Mouse (Mus musculus) right cerebral cortex, adult 18-20 months (tissue): ENCODE data around the gene Acy3.

Experiments
- DNase-seq: peaks from one replicate; pipeline ENCODE4 v3.0.0; 2022; ENCODE audit warnings: mixed read lengths

Acy3 gene

GRCm38 (mm10) chr19:3975866-3976265, 10.5 kb upstream of the Acy3 start:
- no peak for DNase-seq

GRCm38 (mm10) chr19:3980309-3980708, 6.1 kb upstream of the Acy3 start:
- peak; percentile 77 for DNase-seq

- DNase-seq = no peak
These were observed 5.5 kb upstream of the Acy3 start for GRCm38 (mm10) chr19:3980917-3981316.

- DNase-seq = no peak
These were observed 2.7 kb upstream of the Acy3 start for GRCm38 (mm10) chr19:3983527-3984200.

GRCm38 (mm10) chr19:3985261-3985681, 1.1 kb upstream of the Acy3 start:
- DNase-seq = no peak

GRCm38 (mm10) chr19:3988066-3988465, 1.7 kb downstream of the Acy3 start:
- no peak for DNase-seq

GRCm38 (mm10) chr19:3988750-3989149, 2.4 kb downstream of the Acy3 start:
- no peak for DNase-seq

- no peak for DNase-seq
These were observed 4.4 kb downstream of the Acy3 start for GRCm38 (mm10) chr19:3990804-3991203.

GRCm38 (mm10) chr19:3991562-3991961, 5.2 kb downstream of the Acy3 start:
- no peak for DNase-seq

GRCm38 (mm10) chr19:3991966-3992365, 5.6 kb downstream of the Acy3 start:
- DNase-seq = no peak

- no peak for DNase-seq
These were observed 6.0 kb downstream of the Acy3 start, which contains the start of gene Tbx10 for GRCm38 (mm10) chr19:3992416-3992815. Tbx10 (plus strand) TSS chr19:3992752.

GRCm38 (mm10) chr19:3994932-3995331, 8.6 kb downstream of the Acy3 start:
- no peak for DNase-seq

GRCm38 (mm10) chr19:3995505-3995904, 9.1 kb downstream of the Acy3 start:
- no peak for DNase-seq

GRCm38 (mm10) chr19:3996106-3996505, 9.7 kb downstream of the Acy3 start:
- no peak for DNase-seq

GRCm38 (mm10) chr19:3996747-3997146, 10.4 kb downstream of the Acy3 start:
- no peak for DNase-seq

GRCm38 (mm10) chr19:3997231-3997630, 10.9 kb downstream of the Acy3 start:
- DNase-seq = no peak

GRCm38 (mm10) chr19:3998335-3998734, 12.0 kb downstream of the Acy3 start:
- DNase-seq = no peak

GRCm38 (mm10) chr19:3999121-3999730, 12.9 kb downstream of the Acy3 start:
- no peak for DNase-seq

- DNase-seq = peak; percentile 96
These were observed 13.9 kb downstream of the Acy3 start, which contains the start of the genes Nudt8 and Gm49405 for GRCm38 (mm10) chr19:4000119-4000900. Nudt8 (plus strand) TSS chr19:4000580. Gm49405 (plus strand) TSS chr19:4000626.

GRCm38 (mm10) chr19:4000949-4001525, 14.7 kb downstream of the Acy3 start:
- no peak for DNase-seq

GRCm38 (mm10) chr19:4001752-4002151, 15.4 kb downstream of the Acy3 start:
- no peak for DNase-seq

- no peak for DNase-seq
These were observed 16.7 kb downstream of the Acy3 start, which contains the start of gene Doc2g for GRCm38 (mm10) chr19:4003112-4003511. Doc2g (plus strand) TSS chr19:4003313.

GRCm38 (mm10) chr19:4003641-4004040, 17.3 kb downstream of the Acy3 start:
- no peak for DNase-seq
